Mouse (Mus musculus): Measurements from ENCODE around the gene Tango6.

Gene Tango6

GRCm38 (mm10) chr8:106701360-106701759 lies 18.5 kb downstream of the Tango6 start:
- DNase-seq, result no peak

- no peak for DNase-seq
Measured at GRCm38 (mm10) chr8:106704199-106704900, 21.5 kb downstream of the Tango6 start.

- peak; percentile 56 for DNase-seq
Measured at GRCm38 (mm10) chr8:106704901-106705321, 22.0 kb downstream of the Tango6 start.

- no peak for DNase-seq
Measured at GRCm38 (mm10) chr8:106706194-106706593, 23.3 kb downstream of the Tango6 start.

GRCm38 (mm10) chr8:106710002-106710401 lies 27.1 kb downstream of the Tango6 start:
- no peak for DNase-seq

- DNase-seq, result no peak
Measured at GRCm38 (mm10) chr8:106712487-106712886, 29.6 kb downstream of the Tango6 start.

- no peak for DNase-seq
Measured at GRCm38 (mm10) chr8:106714297-106714696, 31.4 kb downstream of the Tango6 start.

GRCm38 (mm10) chr8:106718091-106718500 lies 35.2 kb downstream of the Tango6 start:
- peak; percentile 70 for DNase-seq

GRCm38 (mm10) chr8:106720921-106721320 lies 38.1 kb downstream of the Tango6 start:
- DNase-seq, result no peak

- no peak for DNase-seq
Measured at GRCm38 (mm10) chr8:106722453-106722852, 39.6 kb downstream of the Tango6 start.

GRCm38 (mm10) chr8:106723921-106724320 lies 41.1 kb downstream of the Tango6 start:
- no peak for DNase-seq

GRCm38 (mm10) chr8:106726551-106726950 lies 43.7 kb downstream of the Tango6 start:
- no peak for DNase-seq

- DNase-seq, result no peak
Measured at GRCm38 (mm10) chr8:106727241-106727835, 44.5 kb downstream of the Tango6 start.

GRCm38 (mm10) chr8:106727889-106728288 lies 45.0 kb downstream of the Tango6 start:
- DNase-seq, result no peak

- DNase-seq, result no peak
Measured at GRCm38 (mm10) chr8:106732921-106733320, 50.1 kb downstream of the Tango6 start.

- no peak for DNase-seq
Measured at GRCm38 (mm10) chr8:106733703-106734102, 50.8 kb downstream of the Tango6 start.

- DNase-seq, result no peak
Measured at GRCm38 (mm10) chr8:106734222-106734621, 51.4 kb downstream of the Tango6 start.

- DNase-seq, result no peak
Measured at GRCm38 (mm10) chr8:106736861-106737662, 54.2 kb downstream of the Tango6 start.

GRCm38 (mm10) chr8:106737846-106738245 lies 55.0 kb downstream of the Tango6 start:
- no peak for DNase-seq

- peak; percentile 24 for DNase-seq
Measured at GRCm38 (mm10) chr8:106742321-106742720, 59.5 kb downstream of the Tango6 start.

- no peak for DNase-seq
Measured at GRCm38 (mm10) chr8:106743361-106743760, 60.5 kb downstream of the Tango6 start.

- DNase-seq, result no peak
Measured at GRCm38 (mm10) chr8:106753436-106753835, 70.6 kb downstream of the Tango6 start.

GRCm38 (mm10) chr8:106761317-106761716 lies 78.4 kb downstream of the Tango6 start:
- no peak for DNase-seq

Measured in kidney, adult 11 months (tissue).